Mouse (Mus musculus) cortical plate, adult 2 months (tissue): ENCODE data around the gene Ahcyl1.

ENCODE experiments used
- CTCF ChIP-seq: fragments of 200-500 bp; IDR thresholded peaks from 2 replicates; pipeline ENCODE4 v1.5.1; 2011; ENCODE audit warnings: mild to moderate bottlenecking, control low read depth, low read length; ENCODE audit not compliant: insufficient read depth; ENCODE audit errors: extremely low read depth
- POLR2A ChIP-seq: fragments of 200-500 bp; IDR thresholded peaks from 2 replicates; pipeline ENCODE4 v1.6.1; 2011; ENCODE audit warnings: mild to moderate bottlenecking, low read length, control low read depth; ENCODE audit not compliant: insufficient read depth; ENCODE audit errors: extremely low read depth

DNA sequence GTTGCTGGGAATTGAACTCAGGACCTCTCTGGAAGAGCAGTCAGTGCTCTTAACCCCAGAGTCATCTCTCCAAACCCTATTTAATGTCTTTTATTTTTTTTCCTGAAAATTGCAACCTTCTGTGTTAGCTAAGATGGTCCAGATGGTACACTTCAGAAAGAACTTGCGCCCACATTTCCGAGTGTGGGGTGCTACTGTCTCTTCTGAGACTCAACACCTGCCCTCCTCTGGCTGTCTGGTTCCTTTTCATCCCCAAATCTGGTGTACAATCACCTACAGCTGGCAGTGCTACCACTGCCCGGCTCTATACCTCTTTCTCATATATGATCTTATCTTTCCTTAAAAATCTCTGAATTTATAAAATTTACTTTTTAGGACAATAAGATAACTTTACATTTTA is 43.4 kb downstream of the Ahcyl1 start:
- TF ChIP-seq POLR2A = no peak
- TF ChIP-seq CTCF = no peak
